Mouse (Mus musculus) frontal cortex, adult (tissue): Measurements from ENCODE around the gene Gm6993.

Experiments used
- ATAC-seq: cut with Nextera tagmentation; 2 replicates; pipeline ENCODE4 v1.9.2; 2017; ENCODE audit warnings: mild to moderate bottlenecking, moderate library complexity, mixed read lengths; ENCODE audit not compliant: low TSS enrichment

Gene Gm6993

DNA sequence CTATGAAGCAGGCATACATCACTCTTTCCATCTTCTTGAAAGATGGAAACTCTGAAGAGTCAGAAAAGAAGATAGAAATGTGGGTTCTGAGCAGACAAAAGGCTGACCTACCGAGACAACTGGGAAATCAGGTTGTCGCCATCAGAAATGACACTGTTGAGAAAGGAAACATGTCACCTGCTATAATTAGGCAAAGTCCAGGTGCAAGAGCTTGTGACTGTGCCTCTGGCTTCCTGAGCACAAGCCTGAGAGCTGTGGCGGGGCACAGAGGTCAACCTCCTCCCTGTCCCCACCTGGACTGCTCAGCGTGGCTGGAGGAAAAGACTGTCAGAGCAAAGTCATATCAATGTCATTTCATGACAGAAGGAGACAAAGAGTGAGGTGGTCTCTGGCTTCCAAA lies 772 bp upstream of the Gm6993 start:
- no peak for ATAC-seq

GRCm38 (mm10) chr12:31241595-31242342 lies 1.2 kb downstream of the Gm6993 start:
- no peak for ATAC-seq

DNA sequence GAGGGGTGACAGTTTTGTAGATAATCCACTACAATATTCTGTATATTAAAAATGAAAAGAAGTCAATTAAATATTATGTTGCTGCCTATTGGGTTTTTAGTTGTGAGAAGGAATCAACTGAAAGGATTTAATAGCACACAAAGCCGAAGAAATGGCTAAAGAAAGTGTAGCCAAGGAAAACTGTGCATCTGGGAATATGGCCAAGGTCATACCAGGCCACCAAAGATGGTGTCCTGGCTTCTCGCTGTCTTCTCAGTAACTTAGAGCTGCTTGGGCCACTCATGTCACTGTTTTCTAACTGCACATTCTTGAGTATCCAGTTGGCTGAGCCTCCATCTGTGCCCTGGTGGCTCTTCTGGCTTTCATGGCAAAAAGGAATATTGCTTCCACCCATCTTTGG lies 3.4 kb downstream of the Gm6993 start:
- ATAC-seq = no peak

GRCm38 (mm10) chr12:31244691-31245090 lies 4.1 kb downstream of the Gm6993 start:
- no peak for ATAC-seq

DNA sequence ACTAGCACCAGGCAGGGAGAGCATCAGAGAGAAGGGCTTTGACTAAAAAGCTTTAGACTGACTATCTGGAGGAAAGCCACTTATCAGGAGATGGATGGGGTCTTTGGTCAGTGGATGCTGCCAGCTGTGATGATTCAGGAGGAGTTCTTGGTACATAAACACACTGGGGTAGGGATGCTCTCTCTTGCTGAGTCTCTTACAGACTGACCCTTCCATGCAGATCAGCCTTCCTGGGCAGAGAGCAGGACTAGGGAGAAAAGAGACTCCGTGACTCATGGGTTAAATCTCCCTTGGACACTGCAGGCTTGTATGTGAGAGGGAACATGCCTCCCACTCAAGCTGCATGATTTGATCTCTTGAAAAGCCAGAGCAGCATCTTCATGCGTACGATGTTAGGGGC lies 5.6 kb downstream of the Gm6993 start:
- ATAC-seq = no peak

- ATAC-seq = no peak
These were observed 6.0 kb downstream of the Gm6993 start for GRCm38 (mm10) chr12:31246615-31247014.

GRCm38 (mm10) chr12:31248165-31248564 lies 7.6 kb downstream of the Gm6993 start:
- no peak for ATAC-seq

DNA sequence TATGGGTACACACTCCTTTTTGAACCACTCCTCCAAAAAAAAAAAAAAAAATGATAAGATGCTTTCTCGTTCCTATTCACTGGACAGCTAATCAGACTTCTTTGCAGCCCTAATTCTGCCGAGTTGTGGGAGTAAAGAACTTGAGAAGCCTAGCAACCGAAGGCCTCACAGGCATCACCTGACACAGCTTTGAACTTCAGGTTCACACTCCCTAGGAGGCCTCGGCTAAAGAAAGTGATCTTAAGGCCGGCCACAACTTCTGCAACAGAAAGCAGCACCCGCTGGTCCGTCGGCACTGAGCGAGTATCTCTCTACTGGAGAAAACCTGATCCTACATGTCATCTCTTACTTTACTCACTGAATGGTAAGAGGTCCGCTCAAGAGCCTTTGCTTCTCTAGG lies 8.1 kb downstream of the Gm6993 start:
- ATAC-seq = no peak

- ATAC-seq = no peak
These were observed 11.7 kb downstream of the Gm6993 start for GRCm38 (mm10) chr12:31252259-31252658.

- ATAC-seq = no peak
These were observed 14.4 kb downstream of the Gm6993 start for GRCm38 (mm10) chr12:31254978-31255377.

- no peak for ATAC-seq
These were observed 15.7 kb downstream of the Gm6993 start for GRCm38 (mm10) chr12:31256121-31256903.

- no peak for ATAC-seq
These were observed 21.3 kb downstream of the Gm6993 start for GRCm38 (mm10) chr12:31261882-31262281.

DNA sequence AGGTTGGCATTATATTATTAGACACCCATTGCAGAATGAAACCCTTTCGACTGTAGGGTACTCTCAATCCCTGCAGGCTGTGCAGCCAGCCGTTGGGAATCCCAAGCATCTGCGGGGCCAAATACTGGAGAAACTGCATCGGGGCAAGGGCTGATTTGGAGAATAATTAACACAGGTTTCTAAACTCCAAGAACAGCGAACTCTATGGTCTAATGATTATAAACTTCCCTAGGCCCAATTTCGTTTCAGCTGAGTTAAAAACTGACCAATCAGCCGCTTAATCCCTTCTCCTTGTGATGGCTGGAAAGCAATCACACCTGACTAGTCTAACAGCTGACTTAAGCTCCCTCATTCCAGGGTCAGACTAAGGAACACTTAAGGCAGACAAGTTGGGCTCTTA lies 23.4 kb downstream of the Gm6993 start:
- ATAC-seq = no peak

GRCm38 (mm10) chr12:31265005-31265721 lies 24.6 kb downstream of the Gm6993 start, which contains the start of gene Lamb1:
Gene Lamb1, plus strand, starts transcription at chr12:31265234.
- no peak for ATAC-seq

GRCm38 (mm10) chr12:31265722-31266431 lies 25.3 kb downstream of the Gm6993 start:
- ATAC-seq = peak; percentile 58; the same call in 1 of the 2 replicates

DNA sequence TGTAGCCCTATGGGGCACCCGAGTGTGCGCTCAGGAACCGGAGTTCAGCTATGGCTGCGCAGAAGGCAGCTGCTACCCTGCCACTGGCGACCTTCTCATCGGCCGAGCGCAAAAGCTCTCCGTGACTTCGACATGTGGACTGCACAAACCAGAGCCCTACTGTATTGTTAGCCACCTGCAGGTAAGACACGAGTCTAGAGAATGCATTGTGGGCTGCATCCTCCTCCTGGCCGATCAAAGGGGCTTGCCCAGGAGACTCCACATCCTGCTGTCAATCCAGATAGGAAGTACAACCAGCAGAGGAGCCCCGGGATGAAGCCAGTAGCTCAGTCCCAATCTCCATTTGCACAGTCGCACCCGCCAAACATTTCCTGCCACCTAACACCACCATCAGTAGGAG lies 26.1 kb downstream of the Gm6993 start:
- ATAC-seq = no peak

DNA sequence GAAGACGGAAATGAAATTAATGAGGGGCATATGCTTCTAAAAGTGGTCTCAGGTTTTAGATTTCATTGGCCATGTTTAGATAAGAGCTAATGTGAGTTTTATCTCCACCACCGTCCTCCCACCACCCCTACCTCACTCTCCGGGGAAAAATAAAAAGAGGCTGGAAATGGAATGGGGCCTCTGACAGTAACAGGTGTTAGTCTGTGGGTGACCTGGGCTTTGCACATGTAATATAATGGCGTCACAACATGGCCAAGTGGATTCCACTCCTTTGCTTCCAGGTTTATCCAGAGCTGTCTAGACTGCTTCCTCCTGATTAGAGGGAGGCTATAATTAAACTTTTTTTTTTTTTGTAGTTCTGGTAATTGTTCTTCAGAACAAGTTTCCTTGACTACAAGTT lies 26.8 kb downstream of the Gm6993 start:
- ATAC-seq = no peak

DNA sequence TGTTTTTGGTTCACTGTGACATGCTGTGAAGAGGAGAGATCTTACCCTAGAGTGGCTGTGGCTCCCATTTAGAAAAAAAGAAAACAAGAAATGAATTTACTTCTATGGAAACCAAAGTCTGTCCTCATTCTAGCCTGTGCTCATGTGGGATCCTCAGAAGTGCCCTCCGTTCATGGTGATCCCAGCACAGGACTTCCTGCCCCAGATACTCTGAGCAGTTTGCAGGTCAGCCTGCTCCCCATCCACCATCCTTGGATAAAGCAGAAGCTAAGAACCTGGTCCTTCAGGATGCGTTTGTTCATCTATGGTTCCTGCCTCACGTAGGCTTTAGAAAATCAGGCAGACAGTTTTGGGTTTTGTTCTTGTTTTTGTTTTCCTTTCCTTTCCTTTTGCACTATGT lies 27.7 kb downstream of the Gm6993 start:
- no peak for ATAC-seq

GRCm38 (mm10) chr12:31269020-31269597 lies 28.5 kb downstream of the Gm6993 start:
- ATAC-seq = no peak

DNA sequence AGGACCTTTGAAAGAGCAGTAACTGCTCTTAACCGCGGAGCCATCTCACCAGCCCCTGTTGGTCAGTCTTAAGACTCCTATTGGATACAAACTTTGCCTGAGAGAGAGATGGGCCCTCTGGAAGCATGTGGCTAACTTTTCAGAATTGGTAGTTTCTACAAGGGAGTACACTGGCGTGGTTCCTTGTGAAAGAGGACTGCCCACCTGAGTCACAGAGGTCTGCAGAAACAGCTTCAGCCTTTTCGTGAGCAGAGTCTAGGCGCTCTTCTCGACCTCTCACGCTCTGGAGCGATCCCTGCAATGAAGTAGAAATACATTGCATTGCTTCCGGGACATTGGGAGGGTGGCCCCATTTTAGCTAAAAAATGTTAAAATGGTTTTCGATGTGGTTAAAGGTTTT lies 29.8 kb downstream of the Gm6993 start:
- ATAC-seq = no peak

DNA sequence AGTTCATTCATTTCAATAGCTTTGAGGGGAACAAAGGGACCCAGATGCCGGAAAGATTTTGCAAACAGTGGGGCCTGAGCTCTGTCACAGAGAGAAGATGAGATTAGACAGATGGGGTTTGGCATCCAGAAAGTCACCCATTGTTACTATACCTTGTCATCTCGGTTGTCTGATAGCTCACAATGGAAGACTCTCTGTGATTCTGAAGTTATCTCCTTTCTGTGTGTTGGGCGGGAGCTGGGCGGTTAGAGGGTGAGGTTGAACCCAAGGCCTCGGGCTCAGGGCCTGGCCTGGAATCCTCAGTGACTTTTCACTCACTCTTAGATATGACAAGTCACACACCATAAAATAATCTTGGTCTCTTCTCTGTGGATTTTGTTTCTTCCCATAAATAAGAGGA lies 30.2 kb downstream of the Gm6993 start:
- no peak for ATAC-seq
